Mouse (Mus musculus): ENCODE data around the gene Zp1. TPM values are rescaled to one million over a fixed set of nuclear protein-coding genes. Genes with fewer than 3 reads are reported as not detected.

Gene Zp1
- polyA plus RNA-seq, 1 experiment = not detected

DNA sequence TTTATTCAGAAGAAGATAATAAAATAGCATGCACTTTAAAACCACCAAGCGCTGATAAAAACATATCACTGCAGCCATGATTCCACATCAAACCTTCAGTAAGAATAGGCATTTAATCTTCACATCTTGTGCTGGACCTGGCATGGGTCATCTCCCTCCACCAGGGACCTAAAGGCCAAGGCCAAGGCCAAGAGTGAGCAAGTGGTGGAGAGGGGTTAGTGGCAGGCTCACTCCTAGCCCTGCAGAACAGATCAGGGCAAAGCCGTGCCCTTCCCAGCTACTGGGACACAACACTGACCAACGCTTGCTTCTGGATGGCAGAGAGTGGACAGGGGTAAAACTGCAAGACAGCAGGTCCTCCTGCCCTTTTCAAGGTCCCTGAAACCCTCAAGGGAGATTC lies 49.8 kb downstream of the Zp1 start:
- peaks cover 33% of the 10 kb centered on the region for H3K36me3 ChIP-seq (ENCODE audit: control insufficient read depth)
- peaks cover 25% of the 10 kb centered on the region for H3K27me3 ChIP-seq (ENCODE audit: control insufficient read depth)
- TF ChIP-seq GATA1 (IDR thresholded peaks at IDR 0.05; ENCODE audit: low read length) = no peak
- TF ChIP-seq TAL1 (IDR thresholded peaks at IDR 0.05; ENCODE audit: low read length) = no peak
- no peaks in the 10 kb centered on the region for H3K9me3 ChIP-seq (ENCODE audit: control insufficient read depth, low read length)
- H3K4me1 ChIP-seq (ENCODE audit: control insufficient read depth) = peaks cover 5% of the 10 kb centered on the region
- no peak overlapping the region for H3K4me3 ChIP-seq (replicated peaks)

DNA sequence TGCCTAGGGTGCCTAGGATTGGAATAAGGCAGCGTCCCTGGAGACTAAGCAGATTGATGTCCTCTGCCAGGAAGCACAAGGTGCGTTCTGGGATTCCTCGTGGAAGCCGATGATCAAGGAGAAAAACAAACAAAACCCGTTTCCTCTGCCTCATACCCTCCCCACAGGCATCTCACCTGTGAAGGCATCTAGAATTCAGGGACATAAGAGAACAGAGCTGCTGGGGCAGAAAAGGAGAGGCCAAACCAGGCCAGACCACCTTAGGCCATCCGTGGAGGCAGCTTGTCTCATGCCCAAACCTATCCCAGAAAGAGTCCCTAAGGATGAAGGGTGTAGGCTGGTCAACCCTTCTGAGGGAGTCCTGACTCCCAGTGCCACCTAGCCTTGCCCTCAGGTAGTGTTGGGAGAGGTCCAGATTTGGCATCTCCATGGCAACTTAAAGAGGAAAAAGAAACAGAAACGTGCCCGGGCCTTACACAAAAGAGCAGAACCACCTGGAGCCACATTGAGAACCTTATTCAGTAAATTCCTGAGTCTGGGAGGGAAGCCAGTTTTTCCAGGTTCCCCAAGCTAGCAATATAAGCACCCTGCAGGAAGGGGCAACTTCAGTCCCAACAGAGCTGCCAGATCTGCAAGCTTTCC lies 50.4 kb downstream of the Zp1 start, which contains the start of gene Tmem132a:
Gene Tmem132a, minus strand, starts transcription at position 55 of the 642 bp plus-strand sequence.
- peak within 1 kb of the TSS; percentile 43 for H3K4me3 ChIP-seq (replicated peaks)
- peaks cover 5% of the 10 kb centered on the region for H3K4me1 ChIP-seq (ENCODE audit: control insufficient read depth)
- peaks cover 33% of the 10 kb centered on the region for H3K36me3 ChIP-seq (ENCODE audit: control insufficient read depth)
- H3K27me3 ChIP-seq (ENCODE audit: control insufficient read depth) = peaks cover 25% of the 10 kb centered on the region
- TF ChIP-seq TAL1 (IDR thresholded peaks at IDR 0.05; ENCODE audit: low read length) = no peak
- H3K9me3 ChIP-seq (ENCODE audit: control insufficient read depth, low read length) = no peaks in the 10 kb centered on the region

DNA sequence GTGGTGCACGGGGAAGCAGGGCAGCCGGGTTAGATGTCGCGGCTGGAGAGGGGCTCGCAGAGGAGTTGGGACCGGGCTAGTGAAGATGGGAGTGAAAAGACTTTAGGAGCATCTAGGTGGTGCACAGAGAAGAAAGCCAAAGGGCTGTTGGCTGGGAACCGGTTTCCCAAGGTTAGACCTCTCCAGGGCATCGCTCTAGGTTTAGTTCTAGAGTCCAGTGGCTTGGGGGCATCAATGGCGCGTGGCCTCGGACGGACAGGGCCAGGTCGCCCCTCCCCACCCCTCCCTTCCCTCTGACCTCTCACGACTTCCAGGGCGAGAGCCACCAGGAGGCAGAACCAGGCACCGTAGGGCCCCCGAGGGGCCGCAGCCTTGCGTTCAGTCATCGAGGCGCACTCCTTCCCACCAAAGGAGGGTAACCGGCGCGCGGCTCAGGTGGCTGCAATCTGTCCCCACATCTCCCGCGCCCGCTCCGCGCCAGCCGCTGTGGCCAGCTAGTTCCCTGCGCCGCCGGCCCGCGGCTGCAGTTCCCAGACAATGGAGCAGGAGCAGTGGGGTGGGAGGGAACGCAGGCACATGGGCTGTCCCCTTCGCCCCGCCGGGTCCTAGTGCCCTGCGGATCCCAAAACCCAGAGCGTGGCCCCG lies 51.1 kb downstream of the Zp1 start:
- peak overlapping the region; percentile 43 for H3K4me3 ChIP-seq (replicated peaks)
- H3K36me3 ChIP-seq (ENCODE audit: control insufficient read depth) = peaks cover 33% of the 10 kb centered on the region
- peaks cover 5% of the 10 kb centered on the region for H3K4me1 ChIP-seq (ENCODE audit: control insufficient read depth)
- TF ChIP-seq GATA1 (IDR thresholded peaks at IDR 0.05; ENCODE audit: low read length) (no peak), TAL1 (IDR thresholded peaks at IDR 0.05; ENCODE audit: low read length) (no peak)
- H3K9me3 ChIP-seq (ENCODE audit: control insufficient read depth, low read length) = no peaks in the 10 kb centered on the region
- H3K27me3 ChIP-seq (ENCODE audit: control insufficient read depth) = peaks cover 25% of the 10 kb centered on the region

DNA sequence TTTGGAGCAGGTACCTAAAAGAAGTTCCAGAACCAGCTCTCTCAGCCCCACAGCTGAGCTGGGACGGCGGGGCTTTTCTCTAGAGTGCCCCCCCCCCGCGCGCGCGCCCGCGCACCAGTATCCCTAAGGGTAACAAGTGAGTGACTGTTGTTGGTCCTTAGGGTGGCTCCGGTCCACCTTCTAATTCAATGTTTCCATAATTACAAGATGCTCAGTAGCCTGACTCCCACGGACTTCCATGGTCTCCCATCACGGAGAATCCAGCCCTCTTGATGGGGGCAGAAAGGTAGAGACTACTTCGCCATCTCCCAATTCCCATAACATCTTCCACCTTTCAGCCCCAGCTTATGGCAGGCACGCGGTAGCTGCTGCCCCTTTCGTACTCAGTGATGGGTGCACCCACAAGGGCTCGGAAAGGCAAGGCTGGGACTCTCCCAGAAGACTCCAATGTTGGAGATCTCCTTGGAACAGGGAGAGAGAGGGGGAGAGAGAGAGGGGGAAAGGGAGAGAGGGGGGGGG lies 51.8 kb downstream of the Zp1 start:
- TF ChIP-seq GATA1 (IDR thresholded peaks at IDR 0.05; ENCODE audit: low read length) (no peak), TAL1 (IDR thresholded peaks at IDR 0.05; ENCODE audit: low read length) (no peak)
- H3K9me3 ChIP-seq (ENCODE audit: control insufficient read depth, low read length) = no peaks in the 10 kb centered on the region
- peaks cover 25% of the 10 kb centered on the region for H3K27me3 ChIP-seq (ENCODE audit: control insufficient read depth)
- no peak overlapping the region for H3K4me3 ChIP-seq (replicated peaks)
- peaks cover 26% of the 10 kb centered on the region for H3K36me3 ChIP-seq (ENCODE audit: control insufficient read depth)
- peaks cover 5% of the 10 kb centered on the region for H3K4me1 ChIP-seq (ENCODE audit: control insufficient read depth)

DNA sequence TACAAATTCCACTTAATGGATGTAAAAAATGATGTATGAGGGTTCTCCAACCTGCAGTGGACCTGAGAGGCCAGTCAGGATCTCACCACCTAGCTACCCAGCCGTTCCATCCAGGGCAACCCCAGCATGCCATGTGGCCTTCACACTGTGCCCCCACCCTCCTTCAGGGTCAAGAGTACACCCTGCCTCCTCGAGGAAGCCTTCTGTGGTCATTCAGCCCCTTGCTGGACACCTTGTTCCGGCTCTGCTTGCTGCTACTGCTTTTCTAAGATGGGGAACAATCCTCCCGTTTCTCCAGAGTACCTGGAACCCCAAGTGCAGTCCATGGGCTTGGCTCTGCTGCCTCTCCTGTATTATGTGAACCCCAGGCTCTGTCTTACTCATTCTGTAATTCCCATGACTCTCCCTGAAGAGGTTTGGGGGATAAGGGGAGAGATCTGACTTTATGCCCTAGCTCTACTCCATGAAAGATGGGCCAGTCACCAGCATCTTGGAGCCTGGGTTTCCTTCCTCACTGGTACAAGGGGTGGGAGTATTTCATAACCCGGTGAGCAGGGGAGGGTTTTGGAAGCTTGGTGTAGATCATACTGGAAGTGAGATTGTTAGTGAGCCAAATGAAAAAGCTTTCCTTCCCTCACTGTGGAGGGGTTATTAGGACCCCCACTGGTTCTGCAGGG lies 52.3 kb downstream of the Zp1 start:
- Histone ChIP-seq H3K4me3 (replicated peaks) (no peak overlapping the region), H3K27me3 (ENCODE audit: control insufficient read depth) (peaks cover 25% of the 10 kb centered on the region), H3K4me1 (ENCODE audit: control insufficient read depth) (peaks cover 5% of the 10 kb centered on the region), H3K9me3 (ENCODE audit: control insufficient read depth, low read length) (no peaks in the 10 kb centered on the region), H3K36me3 (ENCODE audit: control insufficient read depth) (peaks cover 20% of the 10 kb centered on the region)
- TF ChIP-seq TAL1 (IDR thresholded peaks at IDR 0.05; ENCODE audit: low read length) (no peak), GATA1 (IDR thresholded peaks at IDR 0.05; ENCODE audit: low read length) (no peak)

DNA sequence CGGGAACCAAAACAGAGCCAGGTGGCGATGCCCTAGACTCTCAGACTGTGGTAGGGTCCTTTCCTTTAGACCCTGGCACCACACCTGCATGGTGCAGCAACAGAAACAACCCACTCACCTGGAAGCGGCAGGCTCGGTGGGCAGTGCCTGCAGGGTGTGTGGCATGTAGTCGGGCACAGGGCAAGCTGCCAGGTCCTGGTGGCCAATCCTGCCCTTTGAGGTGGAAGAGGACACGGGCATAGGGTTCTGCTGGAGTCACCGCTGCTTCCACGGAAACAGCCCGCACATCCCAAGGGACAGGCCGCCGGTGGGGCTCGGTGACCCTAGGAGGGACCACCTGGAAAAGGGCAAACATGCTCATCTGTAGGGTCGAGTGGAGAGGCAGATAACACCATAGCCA lies 54.1 kb downstream of the Zp1 start:
- H3K27me3 ChIP-seq (ENCODE audit: control insufficient read depth) = peaks cover 25% of the 10 kb centered on the region
- H3K4me1 ChIP-seq (ENCODE audit: control insufficient read depth) = peaks cover 5% of the 10 kb centered on the region
- TF ChIP-seq TAL1 (IDR thresholded peaks at IDR 0.05; ENCODE audit: low read length) (no peak), GATA1 (IDR thresholded peaks at IDR 0.05; ENCODE audit: low read length) (no peak)
- H3K36me3 ChIP-seq (ENCODE audit: control insufficient read depth) = peaks cover 3% of the 10 kb centered on the region
- H3K9me3 ChIP-seq (ENCODE audit: control insufficient read depth, low read length) = no peaks in the 10 kb centered on the region
- no peak overlapping the region for H3K4me3 ChIP-seq (replicated peaks)

Other genes starting within 250 kb of the Zp1 start
- not detected in 2 replicates for gene Pga5, start 242.6 kb downstream of the Zp1 start, polyA plus RNA-seq (2012)
- 2.4 and 3.2 TPM in 2 replicates for gene Vps37c, start 231.9 kb downstream of the Zp1 start, polyA plus RNA-seq (2012)
- not detected in 2 replicates for gene Cd5, start 181.6 kb downstream of the Zp1 start, polyA plus RNA-seq (2012)
- not detected in 2 replicates for gene Cd6, start 90.6 kb downstream of the Zp1 start, polyA plus RNA-seq (2012)
- 0.30 and 0.67 TPM in 2 replicates for gene Slc15a3, start 80.9 kb downstream of the Zp1 start, polyA plus RNA-seq (2012)
- gene Tmem132a, start 50.7 kb downstream of the Zp1 start, polyA plus RNA-seq (2012) = 0.05 TPM in 2 replicates
- 1.3 and 1.4 TPM in 2 replicates for gene Tmem109, start 38.6 kb downstream of the Zp1 start, polyA plus RNA-seq (2012)
- 3.2 and 4.1 TPM in 2 replicates for gene Prpf19, start 25.4 kb downstream of the Zp1 start, polyA plus RNA-seq (2012)
- gene Ptgdr2, start 16.5 kb upstream of the Zp1 start, polyA plus RNA-seq (2012) = not detected in 2 replicates
- gene Ccdc86, start 28.6 kb upstream of the Zp1 start, polyA plus RNA-seq (2012) = 1.2 and 1.4 TPM in 2 replicates
- not detected in 2 replicates for gene Ms4a10, start 54.0 kb upstream of the Zp1 start, polyA plus RNA-seq (2012)
- not detected in 2 replicates for gene Ms4a15, start 72.6 kb upstream of the Zp1 start, polyA plus RNA-seq (2012)
- not detected in 2 replicates for gene Ms4a18, start 97.4 kb upstream of the Zp1 start, polyA plus RNA-seq (2012)
- gene Ms4a8a, start 160.5 kb upstream of the Zp1 start, polyA plus RNA-seq (2012) = not detected in 2 replicates
- not detected in 2 replicates for gene 1700017D01Rik, start 210.2 kb upstream of the Zp1 start, polyA plus RNA-seq (2012)
- gene 1700025F22Rik, start 244.7 kb upstream of the Zp1 start, polyA plus RNA-seq (2012) = not detected in 2 replicates

Data from erythroblast, embryonic 14.5 days (primary cell).